Mouse (Mus musculus): ENCODE measurements around the gene C1galt1. TPM values are rescaled to one million over a fixed set of nuclear protein-coding genes. Genes with fewer than 3 reads are reported as not detected.
A peak's percentile ranks its signal among the peaks of the same experiment; 100 is the strongest.

C1galt1 gene
- polyA plus RNA-seq, 1 experiment from 2014 or later: 4.1 TPM

- WGBS: 54% methylated on average over 10 of the region's 10 CpGs
- ATAC-seq (ENCODE audit: low read depth): no peak; the same call in 1 of the 2 replicates
- H3K36me3 ChIP-seq (ENCODE audit: control insufficient read depth, insufficient read depth, low read length): no peaks in the 10 kb centered on the region
- peak overlapping the region; percentile 89 for H3K4me3 ChIP-seq (ENCODE audit: low read length)
- no peaks in the 10 kb centered on the region for H3K9me3 ChIP-seq (ENCODE audit: control insufficient read depth, low read length)
- H3K27ac ChIP-seq (ENCODE audit: low read length): peak overlapping the region; percentile 97
- peak overlapping the region; percentile 45 for H3K9ac ChIP-seq (ENCODE audit: low read length)
- no peaks in the 10 kb centered on the region for H3K27me3 ChIP-seq (ENCODE audit: control insufficient read depth, insufficient read depth, low read depth, low read length)
- peaks cover 7% of the 10 kb centered on the region for H3K4me1 ChIP-seq (replicated peaks; ENCODE audit: control insufficient read depth, insufficient read depth, low read length)
- H3K4me2 ChIP-seq (ENCODE audit: low read depth, low read length): peak overlapping the region; percentile 66
These were observed 773 bp upstream of the C1galt1 start for GRCm38 (mm10) chr6:7843726-7844411.

- no peaks in the 10 kb centered on the region for H3K36me3 ChIP-seq (ENCODE audit: control insufficient read depth, insufficient read depth, low read length)
- peak; percentile 99 for ATAC-seq (ENCODE audit: low read depth)
- peak overlapping the region; percentile 97 for H3K27ac ChIP-seq (ENCODE audit: low read length)
- peaks cover 7% of the 10 kb centered on the region for H3K4me1 ChIP-seq (replicated peaks; ENCODE audit: control insufficient read depth, insufficient read depth, low read length)
- no peaks in the 10 kb centered on the region for H3K9me3 ChIP-seq (ENCODE audit: control insufficient read depth, low read length)
- 0% methylated on average over 22 of the region's 33 CpGs for WGBS
- H3K4me2 ChIP-seq (ENCODE audit: low read depth, low read length): peak overlapping the region; percentile 66
- peak overlapping the region; percentile 89 for H3K4me3 ChIP-seq (ENCODE audit: low read length)
- peak overlapping the region; percentile 95 for H3K9ac ChIP-seq (ENCODE audit: low read length)
- no peaks in the 10 kb centered on the region for H3K27me3 ChIP-seq (ENCODE audit: control insufficient read depth, insufficient read depth, low read depth, low read length)
These were observed 235 bp upstream of the C1galt1 start for GRCm38 (mm10) chr6:7844412-7844801.

GRCm38 (mm10) chr6:7845680-7846017 is 1.0 kb downstream of the C1galt1 start:
- no peak for ATAC-seq (ENCODE audit: low read depth)
- Histone ChIP-seq H3K27ac (ENCODE audit: low read length) (no peak overlapping the region), H3K4me3 (ENCODE audit: low read length) (peak overlapping the region; percentile 89), H3K9ac (ENCODE audit: low read length) (peak overlapping the region; percentile 47; the same call in 1 of the 2 replicates), H3K36me3 (ENCODE audit: control insufficient read depth, insufficient read depth, low read length) (no peaks in the 10 kb centered on the region), H3K4me1 (replicated peaks; ENCODE audit: control insufficient read depth, insufficient read depth, low read length) (peaks cover 9% of the 10 kb centered on the region), H3K27me3 (ENCODE audit: control insufficient read depth, insufficient read depth, low read depth, low read length) (no peaks in the 10 kb centered on the region), H3K4me2 (ENCODE audit: low read depth, low read length) (peak overlapping the region; percentile 66), H3K9me3 (ENCODE audit: control insufficient read depth, low read length) (no peaks in the 10 kb centered on the region)
- 4% methylated on average over 6 of the region's 6 CpGs for WGBS

GRCm38 (mm10) chr6:7846726-7847439 is 2.2 kb downstream of the C1galt1 start:
- peak overlapping the region; percentile 22 for H3K4me2 ChIP-seq (ENCODE audit: low read depth, low read length)
- H3K36me3 ChIP-seq (ENCODE audit: control insufficient read depth, insufficient read depth, low read length): no peaks in the 10 kb centered on the region
- no peaks in the 10 kb centered on the region for H3K27me3 ChIP-seq (ENCODE audit: control insufficient read depth, insufficient read depth, low read depth, low read length)
- 70% methylated on average over 8 of the region's 8 CpGs for WGBS
- H3K27ac ChIP-seq (ENCODE audit: low read length): no peak overlapping the region
- H3K4me1 ChIP-seq (replicated peaks; ENCODE audit: control insufficient read depth, insufficient read depth, low read length): peaks cover 9% of the 10 kb centered on the region
- no peaks in the 10 kb centered on the region for H3K9me3 ChIP-seq (ENCODE audit: control insufficient read depth, low read length)
- peak overlapping the region; percentile 2; the same call in 1 of the 2 replicates for H3K4me3 ChIP-seq (ENCODE audit: low read length)
- no peak overlapping the region for H3K9ac ChIP-seq (ENCODE audit: low read length)
- ATAC-seq (ENCODE audit: low read depth): no peak

- H3K9me3 ChIP-seq (ENCODE audit: control insufficient read depth, low read length): no peaks in the 10 kb centered on the region
- ATAC-seq (ENCODE audit: low read depth): no peak
- H3K36me3 ChIP-seq (ENCODE audit: control insufficient read depth, insufficient read depth, low read length): no peaks in the 10 kb centered on the region
- WGBS: 49% methylated on average over 6 of the region's 6 CpGs
- H3K27ac ChIP-seq (ENCODE audit: low read length): no peak overlapping the region
- H3K4me2 ChIP-seq (ENCODE audit: low read depth, low read length): peak overlapping the region; percentile 5; the same call in 1 of the 2 replicates
- no peak overlapping the region for H3K9ac ChIP-seq (ENCODE audit: low read length)
- H3K4me3 ChIP-seq (ENCODE audit: low read length): no peak overlapping the region
- H3K27me3 ChIP-seq (ENCODE audit: control insufficient read depth, insufficient read depth, low read depth, low read length): no peaks in the 10 kb centered on the region
- peaks cover 9% of the 10 kb centered on the region for H3K4me1 ChIP-seq (replicated peaks; ENCODE audit: control insufficient read depth, insufficient read depth, low read length)
These were observed 3.4 kb downstream of the C1galt1 start for GRCm38 (mm10) chr6:7847890-7848508.

- Histone ChIP-seq H3K9me3 (ENCODE audit: control insufficient read depth, low read length) (no peaks in the 10 kb centered on the region), H3K27me3 (ENCODE audit: control insufficient read depth, insufficient read depth, low read depth, low read length) (no peaks in the 10 kb centered on the region), H3K9ac (ENCODE audit: low read length) (no peak overlapping the region), H3K27ac (ENCODE audit: low read length) (no peak overlapping the region), H3K4me2 (ENCODE audit: low read depth, low read length) (no peak overlapping the region), H3K4me1 (replicated peaks; ENCODE audit: control insufficient read depth, insufficient read depth, low read length) (peaks cover 9% of the 10 kb centered on the region), H3K4me3 (ENCODE audit: low read length) (no peak overlapping the region), H3K36me3 (ENCODE audit: control insufficient read depth, insufficient read depth, low read length) (no peaks in the 10 kb centered on the region)
- WGBS: 75% methylated on average over 9 of the region's 9 CpGs
- ATAC-seq (ENCODE audit: low read depth): no peak
These were observed 4.1 kb downstream of the C1galt1 start for GRCm38 (mm10) chr6:7848714-7849113.

- ATAC-seq (ENCODE audit: low read depth): no peak
- no peak overlapping the region for H3K9ac ChIP-seq (ENCODE audit: low read length)
- no peak overlapping the region for H3K4me2 ChIP-seq (ENCODE audit: low read depth, low read length)
- no peak overlapping the region for H3K27ac ChIP-seq (ENCODE audit: low read length)
- H3K4me3 ChIP-seq (ENCODE audit: low read length): no peak overlapping the region
- H3K9me3 ChIP-seq (ENCODE audit: control insufficient read depth, low read length): no peaks in the 10 kb centered on the region
- H3K27me3 ChIP-seq (ENCODE audit: control insufficient read depth, insufficient read depth, low read depth, low read length): no peaks in the 10 kb centered on the region
- H3K36me3 ChIP-seq (ENCODE audit: control insufficient read depth, insufficient read depth, low read length): no peaks in the 10 kb centered on the region
- WGBS: 67% methylated on average over 2 of the region's 2 CpGs
- H3K4me1 ChIP-seq (replicated peaks; ENCODE audit: control insufficient read depth, insufficient read depth, low read length): peaks cover 10% of the 10 kb centered on the region
These were observed 6.4 kb downstream of the C1galt1 start for GRCm38 (mm10) chr6:7851036-7851435.

GRCm38 (mm10) chr6:7852919-7853318 is 8.3 kb downstream of the C1galt1 start:
- 35% methylated on average over 1 of the region's 1 CpGs for WGBS
- no peak for ATAC-seq (ENCODE audit: low read depth)
- no peak overlapping the region for H3K4me3 ChIP-seq (ENCODE audit: low read length)
- H3K27ac ChIP-seq (ENCODE audit: low read length): no peak overlapping the region
- no peak overlapping the region for H3K4me2 ChIP-seq (ENCODE audit: low read depth, low read length)
- no peak overlapping the region for H3K9ac ChIP-seq (ENCODE audit: low read length)
- no peaks in the 10 kb centered on the region for H3K36me3 ChIP-seq (ENCODE audit: control insufficient read depth, insufficient read depth, low read length)
- no peaks in the 10 kb centered on the region for H3K9me3 ChIP-seq (ENCODE audit: control insufficient read depth, low read length)
- H3K27me3 ChIP-seq (ENCODE audit: control insufficient read depth, insufficient read depth, low read depth, low read length): no peaks in the 10 kb centered on the region
- peaks cover 19% of the 10 kb centered on the region for H3K4me1 ChIP-seq (replicated peaks; ENCODE audit: control insufficient read depth, insufficient read depth, low read length)

- Histone ChIP-seq H3K36me3 (ENCODE audit: control insufficient read depth, insufficient read depth, low read length) (no peaks in the 10 kb centered on the region), H3K27me3 (ENCODE audit: control insufficient read depth, insufficient read depth, low read depth, low read length) (no peaks in the 10 kb centered on the region), H3K4me2 (ENCODE audit: low read depth, low read length) (no peak overlapping the region), H3K4me3 (ENCODE audit: low read length) (no peak overlapping the region), H3K27ac (ENCODE audit: low read length) (no peak overlapping the region), H3K9ac (ENCODE audit: low read length) (no peak overlapping the region), H3K4me1 (replicated peaks; ENCODE audit: control insufficient read depth, insufficient read depth, low read length) (peaks cover 17% of the 10 kb centered on the region), H3K9me3 (ENCODE audit: control insufficient read depth, low read length) (no peaks in the 10 kb centered on the region)
- no peak for ATAC-seq (ENCODE audit: low read depth)
- 67% methylated on average over 3 of the region's 3 CpGs for WGBS
These were observed 8.8 kb downstream of the C1galt1 start for GRCm38 (mm10) chr6:7853461-7853860.

All from lung, embryonic 16.5 days (tissue).